Mouse (Mus musculus): ENCODE data around the gene Slc12a4. TPM values are rescaled to one million over a fixed set of nuclear protein-coding genes. Genes with fewer than 3 reads are reported as not detected.

The Slc12a4 gene
- polyA plus RNA-seq (2012): 14.1 and 17.6 TPM in 2 replicates

DNA sequence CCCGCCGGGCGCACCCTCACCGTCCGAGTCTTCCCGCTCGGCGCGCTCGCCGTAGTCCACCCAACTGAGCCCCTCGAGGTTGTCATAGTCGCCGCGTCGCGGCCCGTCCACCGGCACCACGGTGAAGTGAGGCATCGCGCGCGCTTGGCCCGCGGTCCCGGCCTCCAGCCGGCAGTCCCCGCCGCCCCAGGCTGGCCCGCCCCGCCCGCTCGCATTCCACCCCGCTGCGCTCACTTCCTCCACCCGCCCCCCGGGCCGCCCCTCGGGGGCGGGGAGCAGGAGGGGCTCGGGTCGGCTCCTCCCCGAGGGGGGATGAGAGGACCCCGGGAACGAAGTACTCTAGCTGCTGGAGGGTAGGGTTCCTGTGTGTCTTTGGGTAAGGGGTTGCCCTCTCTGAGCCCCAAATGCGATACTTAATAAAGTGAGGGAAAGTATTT, at the start of gene Slc12a4:
Gene Slc12a4, minus strand, starts transcription at position 193 of the 437 bp plus-strand sequence.
- no peak for TF ChIP-seq GATA1 (IDR thresholded peaks at IDR 0.05; ENCODE audit: low read length)

DNA sequence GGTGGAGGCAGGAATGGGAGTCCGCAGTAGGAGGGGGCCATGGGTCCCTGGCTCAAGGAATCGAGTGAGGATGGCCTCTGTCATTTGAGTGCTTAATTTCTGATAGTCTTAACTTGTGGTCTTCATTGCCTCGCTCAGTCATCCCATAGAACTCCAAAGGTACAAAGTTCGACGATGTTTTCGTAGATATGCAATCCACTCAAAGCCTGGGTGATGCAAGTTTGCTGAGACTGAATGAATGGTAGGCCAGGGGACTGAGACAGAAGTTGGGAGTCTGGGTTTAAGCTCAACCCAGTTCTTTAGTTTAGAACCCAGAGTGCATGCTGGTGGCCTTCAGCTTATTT, 45.7 kb upstream of the Slc12a4 start, which contains the start of gene Ddx28:
Gene Ddx28, minus strand, starts transcription at position 240 of the 344 bp plus-strand sequence.
- no peak for TF ChIP-seq GATA1 (IDR thresholded peaks at IDR 0.05; ENCODE audit: low read length)

DNA sequence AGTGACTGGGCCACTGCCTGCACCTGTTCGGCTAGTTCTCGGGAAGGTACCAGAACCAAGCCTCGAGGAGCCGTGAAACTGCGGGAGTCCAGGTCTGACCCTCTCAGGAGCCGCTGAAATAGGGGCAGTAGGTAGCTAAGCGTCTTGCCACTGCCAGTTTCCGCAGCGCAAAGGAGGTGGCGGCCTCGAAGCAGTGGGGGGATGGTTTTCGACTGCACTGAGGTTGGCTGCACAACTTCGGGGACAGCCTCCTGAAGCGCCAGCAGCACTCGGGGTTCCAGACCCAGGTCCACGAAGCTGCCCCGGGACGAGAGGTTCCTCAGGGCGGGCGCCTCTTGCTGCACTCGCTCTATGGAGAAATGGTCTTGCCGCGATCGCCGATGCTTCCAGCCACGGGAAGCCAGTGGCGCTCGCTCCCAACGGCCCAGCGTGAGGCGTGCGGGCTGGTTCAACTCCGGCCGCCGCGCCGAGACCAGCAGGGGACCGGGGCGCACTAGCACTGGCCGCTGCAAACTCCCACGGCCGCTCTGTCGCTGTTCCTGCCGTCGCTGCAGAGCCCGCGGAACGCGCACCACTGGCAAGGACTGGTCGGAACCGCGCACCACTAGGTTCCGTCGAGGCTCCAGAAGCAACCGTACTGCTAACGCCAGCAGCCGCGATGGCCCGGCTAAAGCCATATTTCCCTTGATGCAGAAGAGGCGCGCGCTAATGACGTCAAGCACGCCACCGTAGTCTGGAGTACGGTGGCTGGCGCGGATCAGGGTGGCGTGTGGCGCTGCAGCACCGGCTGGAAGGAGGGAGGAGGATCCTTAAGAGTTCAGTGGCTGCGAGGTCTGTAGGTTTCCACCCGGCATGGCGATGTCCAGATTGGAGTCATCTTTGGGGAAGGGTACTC, 45.1 kb upstream of the Slc12a4 start:
- no peak for TF ChIP-seq GATA1 (IDR thresholded peaks at IDR 0.05; ENCODE audit: low read length)

GRCm38 (mm10) chr8:106007135-106007534, 41.2 kb upstream of the Slc12a4 start:
- no peak for TF ChIP-seq GATA1 (IDR thresholded peaks at IDR 0.05; ENCODE audit: low read length)

- no peak for TF ChIP-seq GATA1 (IDR thresholded peaks at IDR 0.05; ENCODE audit: low read length)
Measured at GRCm38 (mm10) chr8:106006413-106006812, 40.5 kb upstream of the Slc12a4 start.

DNA sequence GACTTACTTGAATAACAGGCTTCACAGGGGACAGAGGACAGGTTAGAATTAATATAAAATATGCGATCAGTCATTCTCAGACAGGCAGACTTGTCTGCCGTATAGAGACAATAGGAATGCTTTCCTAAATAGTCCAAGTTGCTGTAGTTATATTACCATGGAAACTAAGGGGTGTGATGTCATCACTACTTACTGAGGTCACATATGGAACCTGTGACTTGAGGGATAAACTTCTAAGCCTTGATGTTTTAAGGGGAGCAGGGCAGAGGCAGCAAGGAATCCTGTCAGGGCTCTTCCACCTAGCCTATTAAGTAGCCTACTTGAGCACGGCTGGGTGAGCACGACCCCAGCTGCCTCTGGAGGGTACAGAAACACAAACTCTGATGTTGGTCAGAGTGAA, 40.0 kb upstream of the Slc12a4 start, which contains the start of gene Dpep2nb:
Gene Dpep2nb, minus strand, starts transcription at position 101 of the 400 bp plus-strand sequence.
- TF ChIP-seq GATA1 (IDR thresholded peaks at IDR 0.05; ENCODE audit: low read length): no peak

GRCm38 (mm10) chr8:106004538-106005207, 38.8 kb upstream of the Slc12a4 start:
- TF ChIP-seq GATA1 (IDR thresholded peaks at IDR 0.05; ENCODE audit: low read length): no peak

DNA sequence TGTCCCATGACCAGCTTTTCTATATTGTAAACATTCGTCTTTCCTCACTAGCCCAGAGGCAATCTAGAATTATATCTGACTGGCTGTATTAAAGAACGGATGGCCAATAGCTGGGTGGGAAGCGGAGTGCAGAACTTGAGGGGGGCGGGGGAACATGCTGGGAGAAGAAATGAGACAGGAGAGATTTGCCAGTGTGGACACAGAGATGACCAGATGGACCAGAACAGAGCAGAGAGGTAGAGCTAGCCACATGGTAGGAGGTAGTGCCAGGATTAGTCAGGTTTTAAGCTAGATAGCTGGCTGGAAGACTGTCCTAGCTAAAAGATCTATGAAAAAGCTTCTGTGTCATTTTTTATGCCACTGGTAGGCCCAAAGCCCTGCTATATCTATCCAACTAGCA, 36.0 kb upstream of the Slc12a4 start:
- no peak for TF ChIP-seq GATA1 (IDR thresholded peaks at IDR 0.05; ENCODE audit: low read length)

DNA sequence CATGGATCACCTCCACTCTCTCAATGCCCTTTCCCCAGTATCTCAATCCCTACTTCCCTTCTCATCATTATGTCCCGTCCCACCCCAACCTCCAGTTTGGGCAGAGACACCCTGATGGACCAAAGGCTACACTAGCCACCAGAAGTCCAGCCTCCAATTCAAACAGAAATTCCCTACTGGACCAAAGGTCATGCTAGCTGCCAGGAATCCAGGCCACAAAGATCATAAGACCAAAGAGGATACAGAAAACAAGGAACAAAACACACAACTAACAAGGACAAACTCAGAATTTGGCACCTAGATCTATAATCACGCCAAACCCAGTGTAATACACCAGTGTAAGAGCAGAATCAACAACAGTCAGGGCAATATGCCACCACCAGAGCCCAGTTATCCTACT, 33.1 kb upstream of the Slc12a4 start:
- no peak for TF ChIP-seq GATA1 (IDR thresholded peaks at IDR 0.05; ENCODE audit: low read length)

GRCm38 (mm10) chr8:105996359-105996758, 30.5 kb upstream of the Slc12a4 start:
- no peak for TF ChIP-seq GATA1 (IDR thresholded peaks at IDR 0.05; ENCODE audit: low read length)

DNA sequence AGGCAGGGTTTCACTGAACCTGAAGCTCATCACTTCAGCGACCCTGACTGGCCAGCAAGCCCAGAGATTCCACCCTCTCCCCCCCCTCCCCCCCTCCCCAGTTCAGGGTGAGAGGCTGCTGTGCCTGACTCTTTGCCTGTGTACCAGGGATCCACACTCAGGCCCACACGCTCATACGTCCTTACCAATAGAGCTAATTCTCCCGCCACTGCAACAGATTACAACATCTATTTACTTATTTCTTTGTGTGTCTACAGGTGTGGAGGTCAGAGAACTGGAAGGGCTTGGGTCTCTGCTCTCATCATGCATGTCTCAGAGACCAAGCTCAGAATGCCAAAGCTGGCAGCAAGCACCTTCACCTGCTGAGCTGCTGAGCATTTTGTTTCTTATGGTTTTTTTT, 27.3 kb upstream of the Slc12a4 start:
- no peak for TF ChIP-seq GATA1 (IDR thresholded peaks at IDR 0.05; ENCODE audit: low read length)

DNA sequence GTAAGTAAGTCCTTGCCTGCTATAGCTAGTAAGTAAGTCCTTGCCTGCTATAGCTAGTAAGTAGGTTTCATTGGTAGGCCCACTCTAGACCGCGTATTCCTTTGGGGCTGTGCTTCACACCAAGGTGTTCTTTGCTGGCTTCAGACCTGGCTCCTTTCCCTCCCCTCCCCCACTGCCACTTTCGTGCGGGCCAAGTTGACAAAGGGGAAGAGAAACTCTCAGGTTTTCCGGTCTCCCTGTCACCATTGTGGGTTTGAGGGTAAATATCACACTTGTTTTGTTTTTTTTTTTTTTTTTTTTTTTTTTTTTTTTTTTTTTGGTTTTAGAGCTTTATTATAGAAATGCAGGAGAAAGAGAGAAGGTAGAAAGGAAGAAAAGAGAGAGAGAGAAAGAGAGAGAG, 26.6 kb upstream of the Slc12a4 start:
- no peak for TF ChIP-seq GATA1 (IDR thresholded peaks at IDR 0.05; ENCODE audit: low read length)

- no peak for TF ChIP-seq GATA1 (IDR thresholded peaks at IDR 0.05; ENCODE audit: low read length)
Measured at GRCm38 (mm10) chr8:105991546-105991945, 25.6 kb upstream of the Slc12a4 start.

- no peak for TF ChIP-seq GATA1 (IDR thresholded peaks at IDR 0.05; ENCODE audit: low read length)
Measured at GRCm38 (mm10) chr8:105990856-105991387, 25.0 kb upstream of the Slc12a4 start, which contains the start of gene Dus2. TSS of gene Dus2 (plus strand) at chr8:105991337.

- TF ChIP-seq GATA1 (IDR thresholded peaks at IDR 0.05; ENCODE audit: low read length): no peak
Measured at GRCm38 (mm10) chr8:105988546-105988945, 22.6 kb upstream of the Slc12a4 start.

DNA sequence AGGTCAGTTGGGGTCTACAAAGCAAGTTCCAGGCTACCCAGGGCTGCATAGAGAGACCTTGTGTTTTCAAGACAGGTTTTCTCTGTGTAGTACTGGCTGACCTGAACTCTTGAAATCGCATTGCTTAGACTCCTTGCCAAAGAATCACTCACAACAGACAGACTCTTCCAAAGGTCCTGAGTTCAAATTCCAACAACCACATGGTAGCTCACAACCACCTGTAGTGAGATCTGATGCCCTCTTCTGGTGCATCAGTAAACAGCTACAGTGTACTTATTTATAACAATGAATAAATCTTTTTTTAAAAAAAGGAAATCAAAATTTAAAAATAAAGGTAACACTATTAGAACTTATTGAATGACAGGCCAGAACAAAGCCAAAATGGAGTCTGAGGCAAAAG, 15.2 kb upstream of the Slc12a4 start:
- TF ChIP-seq GATA1 (IDR thresholded peaks at IDR 0.05; ENCODE audit: low read length): no peak
